14 mouse cellular contexts compared by ENCODE assay signal in genomic region chr12:100890548-100890947, GRCm38 (mm10).
"Had no signal": no experiment of that assay in that cellular context is flagged by ENCODE, and none has a peak within 500 bp of the region (broad histone marks: within the 10 kb centered on the region; RNA-seq: fewer than 3 reads in every experiment).

No protein-coding gene starts in this region.

- H3K4me3 ChIP-seq: kidney, embryonic 15.5 days; left cerebral cortex, adult 2 months; limb, embryonic 10.5 days; liver, embryonic 15.5 days; midbrain, embryonic 15.5 days; neural tube, embryonic 13.5 days had no signal

- H3K4me1 ChIP-seq: liver, embryonic 15.5 days had no signal

- H3K27me3 ChIP-seq: midbrain, embryonic 15.5 days; neural tube, embryonic 13.5 days had no signal

- H3K36me3 ChIP-seq: kidney, embryonic 15.5 days; limb, embryonic 10.5 days; liver, embryonic 15.5 days; midbrain, embryonic 15.5 days; neural tube, embryonic 13.5 days had no signal

- H3K4me2 ChIP-seq: kidney, embryonic 15.5 days; liver, embryonic 11.5 days; liver, embryonic 15.5 days; midbrain, embryonic 11.5 days; midbrain, embryonic 15.5 days; neural tube, embryonic 13.5 days had no signal

- H3K9ac ChIP-seq: kidney, embryonic 15.5 days; liver, embryonic 15.5 days; midbrain, embryonic 15.5 days; neural tube, embryonic 13.5 days had no signal

- DNase-seq: kidney, adult 2 months; kidney, postnatal 14 days; lung, adult 2 months; lung, postnatal 36 days; retina, postnatal 1 day had no signal

- H3K9me3 ChIP-seq: kidney, embryonic 15.5 days; limb, embryonic 10.5 days; liver, embryonic 15.5 days; midbrain, embryonic 15.5 days; neural tube, embryonic 13.5 days had no signal

- ATAC-seq: lung, postnatal 0 days; midbrain, embryonic 15.5 days had no signal

- H3K27ac ChIP-seq: kidney, embryonic 15.5 days; left cerebral cortex, adult 2 months; limb, embryonic 10.5 days; liver, embryonic 15.5 days; midbrain, embryonic 15.5 days; neural tube, embryonic 13.5 days had no signal
